In genomic region chr9:13652917-13653316, GRCm38 (mm10) we compare ENCODE assay signal across 8 mouse cellular contexts.
DNase-seq lines count a peak whose midpoint lies in the region; ATAC-seq and TF ChIP-seq lines count a peak whose summit lies in the region.

No protein-coding gene starts in this region.

- H3K36me3 ChIP-seq in heart, postnatal 0 days (replicated peaks; ENCODE audit: control insufficient read depth, insufficient read depth, low read length): no peaks in the 10 kb centered on the region
- H3K36me3 ChIP-seq in hindbrain, embryonic 15.5 days: no peaks in the 10 kb centered on the region
- no peaks in the 10 kb centered on the region for H3K36me3 ChIP-seq in midbrain, embryonic 14.5 days (ENCODE audit: control insufficient read depth, insufficient read depth, low read length)

- H3K4me1 ChIP-seq in heart, postnatal 0 days (ENCODE audit: control insufficient read depth, insufficient read depth): peaks cover 5% of the 10 kb centered on the region; the same call in 1 of the 2 replicates
- peaks cover 16% of the 10 kb centered on the region for H3K4me1 ChIP-seq in hindbrain, embryonic 15.5 days (replicated peaks)
- H3K4me1 ChIP-seq in midbrain, embryonic 14.5 days (ENCODE audit: control insufficient read depth, insufficient read depth, low read length): peaks cover 11% of the 10 kb centered on the region

- H3K9ac ChIP-seq in heart, postnatal 0 days (replicated peaks; ENCODE audit: low read depth, low read length): no peak overlapping the region
- H3K9ac ChIP-seq in hindbrain, embryonic 15.5 days: 0 out of 2 replicates have a peak overlapping the region, but pooled peaks have one; percentile 1
- H3K9ac ChIP-seq in midbrain, embryonic 14.5 days (replicated peaks; ENCODE audit: low read length): peak overlapping the region; percentile 10; the same call in 1 of the 2 replicates

- H3K4me3 ChIP-seq in heart, postnatal 0 days (ENCODE audit: low read depth, low read length): no peak overlapping the region
- no peak overlapping the region for H3K4me3 ChIP-seq in hindbrain, embryonic 15.5 days
- no peak overlapping the region for H3K4me3 ChIP-seq in midbrain, embryonic 14.5 days (replicated peaks; ENCODE audit: low read depth, low read length)

- TF ChIP-seq CTCF in heart, postnatal 0 days (IDR thresholded peaks at IDR 0.05; ENCODE audit: low read depth): peak; percentile 64

- H3K4me2 ChIP-seq in heart, postnatal 0 days (ENCODE audit: low read depth, low read length): no peak overlapping the region
- H3K4me2 ChIP-seq in hindbrain, embryonic 15.5 days: peak overlapping the region; percentile 25; the same call in 1 of the 2 replicates
- peak overlapping the region; percentile 19 for H3K4me2 ChIP-seq in midbrain, embryonic 14.5 days (ENCODE audit: low read length)

- TF ChIP-seq EP300 in heart, postnatal 0 days (IDR thresholded peaks at IDR 0.05; ENCODE audit: low read depth): no peak

- ATAC-seq in heart, postnatal 0 days (ENCODE audit: insufficient read depth, low read depth): no peak
- peak; percentile 76 for ATAC-seq in hindbrain, embryonic 15.5 days (ENCODE audit: low FRiP score, low read depth)
- peak; percentile 65; the same call in 1 of the 2 replicates for ATAC-seq in midbrain, embryonic 14.5 days (ENCODE audit: low FRiP score, low TSS enrichment)
- ATAC-seq in erythroblast, adult 5-6 weeks (replicated peaks; ENCODE audit: low FRiP score, poor library complexity, severe bottlenecking): no peak

- H3K27me3 ChIP-seq in heart, postnatal 0 days (ENCODE audit: control insufficient read depth, insufficient read depth, low read length): no peaks in the 10 kb centered on the region
- H3K27me3 ChIP-seq in hindbrain, embryonic 15.5 days: no peaks in the 10 kb centered on the region
- no peaks in the 10 kb centered on the region for H3K27me3 ChIP-seq in midbrain, embryonic 14.5 days (ENCODE audit: control insufficient read depth, insufficient read depth, low read length)

- H3K27ac ChIP-seq in heart, postnatal 0 days (ENCODE audit: low read depth): no peak overlapping the region
- H3K27ac ChIP-seq in hindbrain, embryonic 15.5 days (replicated peaks): peak overlapping the region; percentile 77
- peak overlapping the region; percentile 58 for H3K27ac ChIP-seq in midbrain, embryonic 14.5 days (replicated peaks; ENCODE audit: low read depth, low read length)

- 30% methylated on average over 3 of the region's 3 CpGs for WGBS in heart, postnatal 0 days
- WGBS in hindbrain, embryonic 15.5 days: 22% methylated on average over 3 of the region's 3 CpGs
- WGBS in midbrain, embryonic 14.5 days: 11% methylated on average over 3 of the region's 3 CpGs

- no peaks in the 10 kb centered on the region for H3K9me3 ChIP-seq in heart, postnatal 0 days (replicated peaks; ENCODE audit: control insufficient read depth, low read length)
- no peaks in the 10 kb centered on the region for H3K9me3 ChIP-seq in hindbrain, embryonic 15.5 days
- no peaks in the 10 kb centered on the region for H3K9me3 ChIP-seq in midbrain, embryonic 14.5 days (ENCODE audit: control insufficient read depth, low read length)

- peak; percentile 62 for DNase-seq in heart, postnatal 0 days (ENCODE audit: low spot score)
- no peak for DNase-seq in heart, postnatal 4 days
- peak; percentile 55 for DNase-seq in CD4-positive, CD25-positive, alpha-beta regulatory T cell, adult 2 months (ENCODE audit: low read depth, low spot score)
- peak; percentile 14 for DNase-seq in c-Kit-positive CD71-negative TER-119-negative erythroid progenitor cells, embryonic 14.5 days (ENCODE audit: low read depth)
- DNase-seq in midbrain, embryonic 14.5 days: peak; percentile 84
- DNase-seq in spleen, adult 12 weeks (ENCODE audit: low spot score): no peak

Comparison
In these comparisons a context has a peak if more than half of its experiments do, and no peak if none do; other contexts are left out.
1. DNase-seq: peak in heart, postnatal 0 days (single experiment), CD4-positive, CD25-positive, alpha-beta regulatory T cell, adult 2 months (single experiment), c-Kit-positive CD71-negative TER-119-negative erythroid progenitor cells, embryonic 14.5 days (single experiment) and midbrain, embryonic 14.5 days (single experiment); none in heart, postnatal 4 days (single experiment) and spleen, adult 12 weeks (single experiment).
2. ATAC-seq: peak in hindbrain, embryonic 15.5 days (single experiment) and midbrain, embryonic 14.5 days (single experiment); none in heart, postnatal 0 days (single experiment) and erythroblast, adult 5-6 weeks (single experiment).